Mouse (Mus musculus) liver, adult 2 months (tissue): ENCODE measurements around the gene Ypel5. TPM values are rescaled to one million over a fixed set of nuclear protein-coding genes. Genes with fewer than 3 reads are reported as not detected.

ENCODE experiments used
- DNase-seq: peaks from one replicate; pipeline ENCODE4 v3.0.0-alpha.2; 2011; ENCODE audit warnings: low read depth, low spot score; ENCODE audit errors: extremely low read depth
- H3K27ac ChIP-seq: fragments of 200-500 bp; replicated peaks from 2 replicates; pipeline ENCODE4 v1.5.1; 2012; ENCODE audit warnings: low read depth, mild to moderate bottlenecking, control low read depth, inconsistent platforms, low read length; ENCODE audit not compliant: insufficient read depth
- H3K27me3 ChIP-seq: fragments of 200-500 bp; 2 replicates; pipeline ENCODE4 v1.6.1; 2012; ENCODE audit warnings: mild to moderate bottlenecking, moderate library complexity, low read length, inconsistent platforms; ENCODE audit not compliant: control insufficient read depth, insufficient read depth
- H3K36me3 ChIP-seq: fragments of 200-500 bp; 2 replicates; pipeline ENCODE4 v1.6.1; 2012; ENCODE audit warnings: low read length, inconsistent platforms; ENCODE audit not compliant: control insufficient read depth, insufficient read depth
- H3K4me1 ChIP-seq: fragments of 200-500 bp; 2 replicates; pipeline ENCODE4 v1.6.1; 2011; ENCODE audit warnings: low read length; ENCODE audit not compliant: control insufficient read depth, insufficient read depth
- H3K4me3 ChIP-seq: fragments of 200-500 bp; 2 replicates; pipeline ENCODE4 v1.5.1; 2011; ENCODE audit warnings: low read depth, mild to moderate bottlenecking, control low read depth, low read length, moderate library complexity; ENCODE audit not compliant: insufficient read depth
- H3K79me2 ChIP-seq: fragments of 200-500 bp; 2 replicates; pipeline ENCODE4 v1.6.1; 2012; ENCODE audit warnings: inconsistent platforms, mild to moderate bottlenecking, low read length, moderate library complexity; ENCODE audit not compliant: control insufficient read depth, insufficient read depth
- H3K9ac ChIP-seq: fragments of 200-500 bp; 2 replicates; pipeline ENCODE4 v1.6.1; 2012; ENCODE audit warnings: low read depth, mild to moderate bottlenecking, control low read depth, inconsistent platforms, low read length
- CTCF ChIP-seq: fragments of 200-500 bp; IDR thresholded peaks from 2 replicates; pipeline ENCODE4 v1.5.1; 2011; ENCODE audit warnings: low read depth, low read length, control low read depth
- POLR2A ChIP-seq: fragments of 200-500 bp; IDR thresholded peaks from 2 replicates; pipeline ENCODE4 v1.6.1; 2011; ENCODE audit warnings: low read length, control low read depth; ENCODE audit not compliant: insufficient read depth; ENCODE audit errors: extremely low read depth
- WGBS: fragments of 180-500 bp; shearing (Covaris S2); methylation state at CpG from one replicate; pipeline ENCODE4 v1.1.7; 2018; 5-methylcytosine and 5-hydroxymethylcytosine counted together
- polyA plus RNA-seq: library from polyadenylated mRNA; depleted of rRNA; stranded (reverse); fragments of >200 nt; gene quantifications from 2 replicates; pipeline ENCODE4 v1.2.3, GENCODE M21; 2012; rRNA removed
- total RNA-seq: library from RNA; depleted of rRNA; stranded (reverse); fragments of >200 nt; gene quantifications from 2 replicates; pipeline ENCODE4 v1.2.3, GENCODE M21; 2014; rRNA removed

Gene Ypel5
- total RNA-seq: 38.1 and 52.8 TPM in 2 replicates
- polyA plus RNA-seq: 16.4 and 21.2 TPM in 2 replicates

GRCm38 (mm10) chr17:72836158-72837115 lies at the start of gene Ypel5:
Ypel5 (plus strand) TSS chr17:72836453.
- Histone ChIP-seq H3K9ac (peak within 1 kb of the TSS; percentile 95), H3K36me3 (peaks cover 6% of the 10 kb centered on the region), H3K4me3 (peak within 1 kb of the TSS; percentile 74), H3K27ac (peak within 1 kb of the TSS; percentile 96), H3K79me2 (peaks cover 4% of the 10 kb centered on the region; the same call in 1 of the 2 replicates), H3K27me3 (no peaks in the 10 kb centered on the region), H3K4me1 (peaks cover 7% of the 10 kb centered on the region; the same call in 1 of the 2 replicates)
- TF ChIP-seq POLR2A (peak; percentile 94), CTCF (peak; percentile 79)
- DNase-seq: peak; percentile 95
- under 1% methylated on average over 88 of the region's 93 CpGs for WGBS

- H3K4me1 ChIP-seq: no peaks in the 10 kb centered on the region
- no peak overlapping the region for H3K9ac ChIP-seq
- no peaks in the 10 kb centered on the region for H3K27me3 ChIP-seq
- H3K79me2 ChIP-seq: no peaks in the 10 kb centered on the region
- no peak for DNase-seq
- H3K27ac ChIP-seq: no peak overlapping the region
- no peaks in the 10 kb centered on the region for H3K36me3 ChIP-seq
- no peak for TF ChIP-seq POLR2A
- no peak for TF ChIP-seq CTCF
- WGBS: 58% methylated on average over 6 of the region's 6 CpGs
- H3K4me3 ChIP-seq: no peak overlapping the region
Observed at GRCm38 (mm10) chr17:72787886-72788436, 48.3 kb upstream of the Ypel5 start.

- Histone ChIP-seq H3K9ac (no peak overlapping the region), H3K27ac (no peak overlapping the region), H3K36me3 (no peaks in the 10 kb centered on the region), H3K4me1 (no peaks in the 10 kb centered on the region; the same call in 1 of the 2 replicates), H3K4me3 (no peak overlapping the region), H3K27me3 (no peaks in the 10 kb centered on the region), H3K79me2 (no peaks in the 10 kb centered on the region)
- TF ChIP-seq CTCF (no peak), POLR2A (no peak)
- no peak for DNase-seq
- WGBS: 88% methylated on average over 4 of the region's 4 CpGs
Observed at GRCm38 (mm10) chr17:72793278-72793677, 43.0 kb upstream of the Ypel5 start.

GRCm38 (mm10) chr17:72794660-72795059 lies 41.6 kb upstream of the Ypel5 start:
- Histone ChIP-seq H3K4me3 (no peak overlapping the region), H3K27me3 (no peaks in the 10 kb centered on the region), H3K9ac (no peak overlapping the region), H3K79me2 (no peaks in the 10 kb centered on the region), H3K27ac (peak overlapping the region; percentile 49; the same call in 1 of the 2 replicates), H3K4me1 (no peaks in the 10 kb centered on the region; the same call in 1 of the 2 replicates), H3K36me3 (no peaks in the 10 kb centered on the region)
- TF ChIP-seq CTCF (no peak), POLR2A (no peak)
- DNase-seq: no peak
- 51% methylated on average over 6 of the region's 6 CpGs for WGBS

- H3K9ac ChIP-seq: no peak overlapping the region
- H3K36me3 ChIP-seq: no peaks in the 10 kb centered on the region
- no peaks in the 10 kb centered on the region for H3K79me2 ChIP-seq
- TF ChIP-seq CTCF (no peak), POLR2A (no peak)
- H3K27ac ChIP-seq: no peak overlapping the region
- H3K4me1 ChIP-seq: no peaks in the 10 kb centered on the region; the same call in 1 of the 2 replicates
- 16% methylated on average over 9 of the region's 9 CpGs for WGBS
- peak; percentile 47 for DNase-seq
- H3K27me3 ChIP-seq: no peaks in the 10 kb centered on the region
- H3K4me3 ChIP-seq: no peak overlapping the region
Observed at GRCm38 (mm10) chr17:72795392-72796047, 40.7 kb upstream of the Ypel5 start.
